Mouse (Mus musculus) small intestine, adult 2 months (tissue): ENCODE measurements around the gene Sost. TPM values are rescaled to one million over a fixed set of nuclear protein-coding genes. Genes with fewer than 3 reads are reported as not detected.

Source experiments
- H3K27ac ChIP-seq: fragments of 200-500 bp; 2 replicates; pipeline ENCODE4 v1.5.1; 2012; ENCODE audit warnings: low read depth, low read length, control low read depth, inconsistent platforms; ENCODE audit not compliant: insufficient read depth
- H3K27me3 ChIP-seq: fragments of 200-500 bp; 2 replicates; pipeline ENCODE4 v1.6.1; 2012; ENCODE audit warnings: mild to moderate bottlenecking, moderate library complexity, low read length, inconsistent platforms; ENCODE audit not compliant: control insufficient read depth, insufficient read depth
- H3K36me3 ChIP-seq: fragments of 200-500 bp; 2 replicates; pipeline ENCODE4 v1.6.1; 2012; ENCODE audit warnings: mild to moderate bottlenecking, low read length, control low read depth, inconsistent platforms; ENCODE audit not compliant: control insufficient read depth, insufficient read depth
- H3K4me1 ChIP-seq: fragments of 200-500 bp; 2 replicates; pipeline ENCODE4 v1.6.1; 2012; ENCODE audit warnings: low read length, inconsistent platforms, mixed read lengths; ENCODE audit not compliant: control insufficient read depth, insufficient read depth, insufficient read length
- H3K4me3 ChIP-seq: fragments of 200-500 bp; 2 replicates; pipeline ENCODE4 v1.5.1; 2012; ENCODE audit warnings: low read depth, mild to moderate bottlenecking, control low read depth, inconsistent platforms, low read length, moderate library complexity
- CTCF ChIP-seq: fragments of 200-500 bp; IDR thresholded peaks from 2 replicates; pipeline ENCODE4 v1.5.1; 2012; ENCODE audit warnings: low read depth, mild to moderate bottlenecking, control low read depth, inconsistent platforms, low read length, moderate library complexity, mixed read lengths; ENCODE audit not compliant: insufficient replicate concordance, insufficient read length; ENCODE audit errors: extremely low read depth
- POLR2A ChIP-seq: fragments of 200-500 bp; IDR thresholded peaks from 2 replicates; pipeline ENCODE4 v1.6.1; 2012; ENCODE audit warnings: low read depth, mild to moderate bottlenecking, control low read depth, inconsistent platforms, low read length, moderate library complexity
- WGBS: fragments of 180-500 bp; shearing (Covaris S2); methylation state at CpG from one replicate; pipeline ENCODE4 v1.1.7; 2018; 5-methylcytosine and 5-hydroxymethylcytosine counted together
- polyA plus RNA-seq: library from polyadenylated mRNA; depleted of rRNA; stranded (reverse); fragments of >200 nt; gene quantifications from 2 replicates; pipeline ENCODE4 v1.2.3, GENCODE M21; 2012

The Sost gene
- polyA plus RNA-seq, 1 experiment, result not detected

DNA sequence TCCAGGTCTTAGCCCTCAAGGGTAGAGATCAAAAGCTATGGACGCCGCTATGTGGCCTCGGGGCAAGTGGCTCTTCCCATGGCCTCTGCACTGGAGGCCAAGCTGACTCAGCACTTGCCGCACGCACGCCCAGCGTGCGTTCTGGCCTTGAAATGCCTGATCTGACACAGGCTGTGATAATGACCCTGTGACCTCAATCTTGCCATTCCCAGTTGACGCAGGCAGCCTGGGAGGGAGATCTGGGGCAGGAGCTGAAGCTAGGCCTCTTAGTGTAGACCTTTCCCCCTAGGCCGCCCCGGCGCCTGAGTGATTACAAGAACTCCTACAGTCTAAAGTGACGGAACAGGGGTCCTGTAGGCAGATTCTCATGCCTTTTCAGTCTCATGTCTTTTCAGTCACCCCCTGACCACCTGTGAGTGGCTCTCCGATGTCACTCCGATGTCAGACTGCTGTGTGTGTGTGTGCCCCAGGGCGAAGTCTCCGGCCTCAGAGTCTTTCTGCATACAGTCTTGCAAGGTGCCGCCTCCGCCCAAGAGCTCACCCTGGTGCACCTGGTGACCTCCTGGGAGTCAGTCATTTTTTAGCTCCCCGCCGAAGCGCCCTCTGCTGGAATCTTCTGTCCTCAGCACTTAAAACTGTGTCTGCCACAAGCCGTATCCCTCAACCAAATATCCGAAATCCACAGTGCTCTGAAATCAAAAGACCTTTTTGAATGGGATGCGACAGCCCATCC lies 38.6 kb downstream of the Sost start:
- WGBS, result 50% methylated on average over 25 of the region's 25 CpGs
- Histone ChIP-seq H3K4me3 (no peak overlapping the region), H3K36me3 (no peaks in the 10 kb centered on the region), H3K27ac (no peak overlapping the region), H3K27me3 (no peaks in the 10 kb centered on the region), H3K4me1 (no peaks in the 10 kb centered on the region; the same call in 1 of the 2 replicates)
- peak; percentile 67; the same call in 1 of the 2 replicates for TF ChIP-seq CTCF
- no peak for TF ChIP-seq POLR2A

DNA sequence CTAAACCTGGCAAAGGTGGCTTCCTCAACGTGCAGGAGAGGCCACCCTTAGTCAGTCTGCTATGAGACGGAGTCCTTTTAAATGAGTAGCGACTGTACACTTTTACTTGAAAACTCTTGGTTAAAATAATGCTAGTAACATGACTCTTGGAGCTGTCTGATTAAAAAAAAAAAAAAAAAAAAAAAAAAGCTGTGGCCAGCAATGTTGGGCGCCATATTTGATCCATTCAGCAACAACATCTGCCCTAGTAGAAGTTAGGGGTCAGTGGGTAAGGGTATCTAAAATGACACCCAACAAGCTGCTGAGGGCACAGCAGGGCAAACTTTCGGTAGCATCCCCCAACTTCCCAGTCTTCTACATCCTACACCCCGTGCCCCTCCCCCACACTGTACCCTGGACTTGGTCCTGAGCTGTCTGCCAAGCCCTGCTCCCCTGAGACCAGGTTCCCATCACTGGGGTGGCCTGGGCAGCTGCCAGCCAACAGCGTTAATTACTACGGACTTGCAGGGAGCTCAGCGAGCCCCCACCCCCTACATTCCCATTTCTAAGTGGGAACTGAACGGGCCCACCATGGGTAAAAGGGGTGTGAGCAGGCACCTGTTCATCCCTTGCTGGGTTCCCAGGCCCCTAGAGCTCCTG lies 39.7 kb downstream of the Sost start:
- Histone ChIP-seq H3K36me3 (no peaks in the 10 kb centered on the region), H3K27me3 (no peaks in the 10 kb centered on the region), H3K4me1 (no peaks in the 10 kb centered on the region; the same call in 1 of the 2 replicates), H3K27ac (no peak overlapping the region), H3K4me3 (no peak overlapping the region)
- WGBS, result 89% methylated on average over 10 of the region's 10 CpGs
- no peak for TF ChIP-seq POLR2A
- no peak for TF ChIP-seq CTCF

DNA sequence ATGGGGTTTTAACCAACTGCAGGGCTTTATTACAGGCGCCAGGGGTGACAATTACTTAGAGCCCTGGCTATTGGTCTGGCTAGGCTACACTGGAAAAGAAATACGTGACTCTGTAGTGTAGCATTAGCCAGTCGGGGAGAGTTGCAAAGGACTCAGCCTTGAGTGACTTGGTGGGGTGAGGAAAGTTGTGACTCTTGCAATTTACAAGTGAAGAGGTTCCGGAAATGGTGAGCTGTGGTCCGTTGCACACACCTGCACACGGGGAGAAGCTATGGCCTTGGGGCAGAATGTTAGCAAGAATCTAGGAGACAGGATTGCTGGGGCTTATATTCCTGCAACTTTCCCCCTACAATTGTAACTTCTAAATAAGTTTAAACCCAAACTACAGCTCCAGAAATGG lies 41.2 kb downstream of the Sost start:
- no peaks in the 10 kb centered on the region; the same call in 1 of the 2 replicates for H3K4me1 ChIP-seq
- H3K27ac ChIP-seq, result no peak overlapping the region
- no peaks in the 10 kb centered on the region for H3K36me3 ChIP-seq
- no peaks in the 10 kb centered on the region for H3K27me3 ChIP-seq
- WGBS, result 74% methylated on average over 6 of the region's 6 CpGs
- H3K4me3 ChIP-seq, result no peak overlapping the region
- TF ChIP-seq POLR2A (no peak), CTCF (no peak)

GRCm38 (mm10) chr11:101924441-101924976 lies 42.3 kb downstream of the Sost start:
- H3K27ac ChIP-seq, result no peak overlapping the region
- peak; percentile 26; the same call in 1 of the 2 replicates for TF ChIP-seq CTCF
- TF ChIP-seq POLR2A, result no peak
- H3K4me1 ChIP-seq, result no peaks in the 10 kb centered on the region; the same call in 1 of the 2 replicates
- no peak overlapping the region for H3K4me3 ChIP-seq
- H3K36me3 ChIP-seq, result no peaks in the 10 kb centered on the region
- H3K27me3 ChIP-seq, result no peaks in the 10 kb centered on the region
- WGBS, result 61% methylated on average over 19 of the region's 19 CpGs

GRCm38 (mm10) chr11:101923988-101924387 lies 42.8 kb downstream of the Sost start:
- Histone ChIP-seq H3K4me3 (no peak overlapping the region), H3K4me1 (no peaks in the 10 kb centered on the region; the same call in 1 of the 2 replicates), H3K27ac (no peak overlapping the region), H3K27me3 (no peaks in the 10 kb centered on the region), H3K36me3 (no peaks in the 10 kb centered on the region)
- no peak for TF ChIP-seq POLR2A
- no peak for TF ChIP-seq CTCF
- 79% methylated on average over 6 of the region's 6 CpGs for WGBS

DNA sequence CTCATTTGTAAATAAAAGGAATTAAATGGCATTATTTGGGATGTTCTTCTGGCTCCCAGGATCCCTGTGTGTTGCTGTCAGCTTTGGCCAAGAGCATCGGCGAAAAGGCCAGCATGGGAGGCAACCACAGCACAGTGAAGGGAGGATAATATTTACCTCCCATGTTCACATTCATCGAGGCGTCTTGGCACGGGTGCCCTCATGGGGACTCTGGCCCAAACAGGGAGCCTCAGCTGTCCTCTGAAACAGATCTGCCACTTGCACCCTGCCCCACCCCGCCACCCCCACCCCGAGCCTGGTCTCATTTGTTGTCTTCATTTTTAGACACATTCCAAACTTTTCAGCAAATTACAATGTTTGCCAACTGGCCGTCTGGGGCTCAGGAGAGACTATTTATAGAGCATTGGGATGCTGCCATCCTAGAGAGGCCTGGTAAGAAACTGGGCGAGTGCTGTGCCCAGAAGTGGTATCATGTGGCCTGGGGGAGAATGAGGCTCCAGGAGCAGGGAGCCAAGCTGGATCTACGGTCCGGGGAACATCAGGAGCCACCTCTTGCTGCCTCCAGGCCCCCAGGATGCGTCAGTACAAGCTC lies 45.4 kb downstream of the Sost start:
- Histone ChIP-seq H3K4me3 (no peak overlapping the region), H3K4me1 (no peaks in the 10 kb centered on the region), H3K36me3 (no peaks in the 10 kb centered on the region), H3K27me3 (no peaks in the 10 kb centered on the region), H3K27ac (no peak overlapping the region)
- TF ChIP-seq CTCF (no peak), POLR2A (no peak)
- 71% methylated on average over 12 of the region's 12 CpGs for WGBS

DNA sequence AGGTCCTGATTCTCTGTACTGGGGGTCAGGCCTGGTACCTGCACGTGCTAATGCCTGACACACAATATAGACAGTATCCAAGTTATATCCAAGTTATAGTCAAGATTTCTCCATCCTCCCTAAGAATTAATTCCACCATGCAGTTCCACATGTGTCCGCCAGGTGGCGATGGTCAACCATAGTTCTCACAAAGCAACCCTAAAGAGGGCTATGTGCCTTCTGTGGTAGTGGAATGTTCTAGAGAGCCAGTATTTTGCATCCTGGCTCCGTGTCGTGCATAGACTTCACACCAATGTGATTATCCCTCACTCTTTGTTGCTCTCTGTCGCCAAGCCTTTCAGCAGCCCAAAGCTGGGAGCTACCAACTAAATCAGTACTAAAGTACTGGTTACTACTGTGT lies 47.2 kb downstream of the Sost start:
- no peak overlapping the region for H3K27ac ChIP-seq
- H3K36me3 ChIP-seq, result no peaks in the 10 kb centered on the region
- TF ChIP-seq POLR2A (no peak), CTCF (peak; percentile 67; the same call in 1 of the 2 replicates)
- under 1% methylated on average over 6 of the region's 6 CpGs for WGBS
- no peaks in the 10 kb centered on the region for H3K4me1 ChIP-seq
- H3K27me3 ChIP-seq, result no peaks in the 10 kb centered on the region
- no peak overlapping the region for H3K4me3 ChIP-seq
